Mouse (Mus musculus): ENCODE measurements at regions not wholly inside any gene's neighbourhood (a gene's known extent, or its start where the extent isn't known, plus 50 kb on each side); places are given as distances from the start of the nearest gene placed in this dataset.
"Not testable (repeated sequence)": the region's sequence is repeated elsewhere in the genome, so short reads cannot be mapped to it uniquely, and the experiment has no call there.

GRCm38 (mm10) chr5:13847571-13847970 lies 56.2 kb downstream of the Speer3 start:
- DNase-seq, result no peak
- intact Hi-C loops (cut with DNase I), result no loop called here

- DNase-seq; intact Hi-C loops (cut with DNase I): not testable (repeated sequence)
Measured at GRCm38 (mm10) chr5:13880236-13880635, 88.8 kb downstream of the Speer3 start.

- intact Hi-C loops (cut with DNase I), result loop anchor here (2.0 kb wide), 1 partner anchor 58 kb away; no protein-coding TSS in a partner anchor
- no peak for DNase-seq
Measured at GRCm38 (mm10) chr5:13888415-13888814, 97.0 kb downstream of the Speer3 start.

- intact Hi-C loops (cut with DNase I), result no loop called here
- DNase-seq, result no peak
Measured at GRCm38 (mm10) chr5:13908257-13908656, 116.8 kb upstream of the Sema3e start.

GRCm38 (mm10) chr5:13917355-13917754 lies 107.7 kb upstream of the Sema3e start:
- intact Hi-C loops (cut with DNase I), result no loop called here
- no peak for DNase-seq

- no peak for DNase-seq
- intact Hi-C loops (cut with DNase I), result no loop called here
Measured at GRCm38 (mm10) chr5:13922295-13922694, 102.8 kb upstream of the Sema3e start.

- DNase-seq, result no peak
- intact Hi-C loops (cut with DNase I), result no loop called here
Measured at GRCm38 (mm10) chr5:13931011-13931410, 94.1 kb upstream of the Sema3e start.

- intact Hi-C loops (cut with DNase I), result no loop called here
Measured at GRCm38 (mm10) chr5:13951346-13951745, 73.7 kb upstream of the Sema3e start.

GRCm38 (mm10) chr5:13955616-13956015 lies 69.5 kb upstream of the Sema3e start:
- intact Hi-C loops (cut with DNase I), result no loop called here
- DNase-seq, result no peak

More at GRCm38 (mm10) chr5:13951346-13951745, 73.7 kb upstream of the Sema3e start:
- no peak for DNase-seq

- no peak for DNase-seq
- intact Hi-C loops (cut with DNase I), result no loop called here
Measured at GRCm38 (mm10) chr5:13959575-13959974, 65.5 kb upstream of the Sema3e start.

- no peak for DNase-seq
- intact Hi-C loops (cut with DNase I), result no loop called here
Measured at GRCm38 (mm10) chr5:13965901-13966300, 59.2 kb upstream of the Sema3e start.

- DNase-seq, result no peak
- intact Hi-C loops (cut with DNase I), result no loop called here
Measured at GRCm38 (mm10) chr5:13974664-13975063, 50.4 kb upstream of the Sema3e start.

Small RNAs in the stretch of these regions (microRNA-seq; reads per million reads assigned to microRNA genes)
- 0 reads per million in 2 experiments for gene Gm24054 (ENCODE audit: borderline number of aligned reads in 2 of 2)

Data from heart, postnatal 36 days (tissue).